Mouse (Mus musculus) testis, postnatal 10 days (tissue): ENCODE results near the gene Cit.
A peak's percentile ranks its signal among the peaks of the same experiment; 100 is the strongest.
"Not testable (repeated sequence)": the region's sequence is repeated elsewhere in the genome, so short reads cannot be mapped to it uniquely, and the experiment has no call there.

Experiments used
- DNase-seq: peaks from one replicate; pipeline ENCODE4 v3.0.0; 2021; ENCODE audit warnings: low spot score

The Cit gene

DNA sequence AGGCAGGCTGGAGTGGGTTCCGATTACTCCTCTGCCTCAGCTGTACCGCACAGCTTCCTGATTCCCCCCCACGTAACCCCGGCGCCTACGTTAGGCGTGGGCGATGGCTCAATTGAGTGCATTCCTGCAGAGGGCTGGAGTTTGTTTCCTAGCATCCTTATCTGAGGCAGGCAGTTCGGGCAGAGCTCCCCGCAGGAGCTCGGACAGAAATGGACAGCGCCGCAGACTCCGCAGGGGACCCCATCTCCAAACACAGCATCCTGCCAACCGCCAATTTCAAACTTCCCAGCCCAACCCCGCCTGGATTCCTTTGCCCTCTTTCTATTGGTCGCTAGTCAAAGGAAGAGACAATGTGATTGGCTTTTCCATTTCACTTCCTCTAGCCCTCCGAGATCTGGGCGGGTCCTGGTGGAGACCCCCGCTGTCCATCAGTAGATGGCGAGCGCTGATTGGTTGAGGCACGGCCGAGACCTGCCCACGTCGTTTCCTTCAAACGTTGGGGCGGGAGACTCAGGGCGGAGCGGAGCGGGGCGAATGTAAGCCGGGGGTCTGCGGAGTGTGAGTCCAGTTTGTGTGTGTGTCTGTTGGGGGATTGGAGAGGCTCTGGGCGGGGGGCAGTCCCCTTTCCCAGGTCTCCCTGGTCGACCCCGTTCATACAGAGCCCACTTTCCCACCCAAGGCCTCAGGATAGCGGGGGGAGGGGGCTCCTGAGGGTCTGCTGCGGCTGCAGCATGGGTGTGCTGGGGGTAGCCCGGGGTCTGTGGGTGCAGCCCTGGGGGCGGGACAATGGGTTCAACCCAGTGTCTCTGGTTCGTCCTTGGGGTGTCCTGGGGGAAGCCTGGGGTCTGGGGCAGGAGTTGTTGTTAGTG, at the start of gene Cit:
TSS of gene Cit (plus strand) at position 513 of the 869 bp plus-strand sequence.
- peak; percentile 95 for DNase-seq

DNA sequence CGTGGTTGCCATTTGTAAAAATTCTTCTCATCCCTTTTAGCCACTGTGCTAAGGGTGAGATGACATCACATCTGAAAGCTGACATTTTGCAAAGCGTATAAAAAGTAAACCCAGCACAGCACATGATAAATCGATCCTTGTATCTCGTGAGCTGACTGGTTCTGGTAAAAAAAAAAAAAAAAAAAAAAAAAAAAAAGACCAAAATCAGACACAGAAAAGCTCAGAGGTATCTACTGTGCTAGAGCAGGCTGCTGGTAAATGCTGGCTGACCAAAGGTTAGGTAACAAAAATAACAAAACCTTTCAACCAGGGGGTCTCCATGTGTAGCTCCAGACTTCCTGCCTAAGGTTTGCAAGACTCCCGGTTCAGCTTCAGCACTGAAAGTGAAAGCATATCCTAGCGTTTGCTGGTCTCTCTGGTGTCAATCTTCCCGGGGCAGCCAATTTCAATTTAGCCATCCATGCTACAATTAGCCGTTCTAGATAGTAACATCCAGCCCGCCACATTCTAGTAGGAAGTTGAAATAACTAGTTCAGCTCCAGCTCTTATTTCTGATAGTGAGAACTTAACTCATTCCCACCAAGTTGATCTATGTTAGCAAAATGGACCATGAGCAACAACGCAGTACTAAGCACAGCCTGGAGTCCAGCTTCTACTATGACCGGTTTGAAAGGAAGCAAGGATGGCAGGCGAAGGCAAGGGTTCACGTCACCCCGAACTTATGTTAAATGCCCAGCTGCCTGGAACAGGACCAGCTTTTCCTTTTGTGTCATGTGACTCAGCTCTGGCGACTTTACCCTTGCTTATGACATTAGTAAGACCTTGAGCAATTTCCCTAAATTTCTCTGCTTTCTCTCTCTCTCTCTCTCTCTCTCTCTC, 45.8 kb upstream of the Cit start:
- DNase-seq = no peak

DNA sequence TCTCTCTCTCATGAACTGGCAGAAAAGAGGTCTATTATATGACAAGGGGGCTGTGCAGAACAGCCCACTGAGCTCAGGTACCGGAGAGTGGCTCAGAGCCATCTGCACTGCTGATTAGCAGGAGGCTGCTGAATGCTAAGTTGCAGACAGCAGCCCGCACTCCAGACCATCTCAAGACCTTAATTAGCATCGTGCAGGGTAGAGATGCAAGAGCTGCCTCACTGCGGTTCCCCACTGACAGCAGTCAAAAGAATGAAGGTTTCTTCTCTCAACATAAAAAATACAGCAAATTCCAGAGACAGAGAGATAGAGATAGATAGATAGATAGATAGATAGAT, 45.2 kb upstream of the Cit start:
- DNase-seq = no peak

DNA sequence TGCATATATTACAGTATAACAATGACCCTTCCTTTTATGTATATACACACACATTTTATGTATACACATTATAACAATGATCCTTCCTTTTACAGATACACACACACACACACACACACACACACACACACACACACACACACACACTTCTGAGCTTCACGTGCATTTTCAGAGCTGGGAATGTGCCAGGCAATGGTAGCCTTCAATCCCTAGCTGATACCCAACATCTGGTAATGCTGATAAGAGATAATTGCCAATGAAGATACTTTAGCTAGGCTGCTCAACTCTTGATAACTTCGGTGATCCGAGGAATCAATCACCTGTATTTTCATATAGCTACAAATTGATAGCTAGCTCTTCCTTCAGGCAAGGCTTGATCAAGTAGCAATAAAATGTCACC, 32.8 kb upstream of the Cit start:
- DNase-seq = no peak

DNA sequence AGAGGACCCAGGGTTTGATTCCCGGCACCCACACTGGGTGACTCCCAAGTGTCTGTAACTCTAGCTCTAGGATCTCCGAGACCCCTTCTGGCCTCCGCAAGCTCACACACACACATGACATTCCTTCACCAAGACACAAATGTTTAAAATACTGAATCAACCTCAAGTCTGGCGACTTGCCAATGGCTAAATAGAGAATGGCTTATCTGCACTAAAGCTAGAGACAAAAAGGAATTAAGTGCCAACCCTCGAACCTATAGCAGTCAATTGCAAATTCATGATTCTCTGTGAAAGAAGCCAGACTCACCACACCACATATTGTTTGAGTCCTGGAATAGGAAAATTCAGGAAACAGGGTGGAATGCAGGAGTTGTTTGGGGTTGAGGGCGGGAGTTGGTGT, 28.1 kb upstream of the Cit start:
- no peak for DNase-seq

DNA sequence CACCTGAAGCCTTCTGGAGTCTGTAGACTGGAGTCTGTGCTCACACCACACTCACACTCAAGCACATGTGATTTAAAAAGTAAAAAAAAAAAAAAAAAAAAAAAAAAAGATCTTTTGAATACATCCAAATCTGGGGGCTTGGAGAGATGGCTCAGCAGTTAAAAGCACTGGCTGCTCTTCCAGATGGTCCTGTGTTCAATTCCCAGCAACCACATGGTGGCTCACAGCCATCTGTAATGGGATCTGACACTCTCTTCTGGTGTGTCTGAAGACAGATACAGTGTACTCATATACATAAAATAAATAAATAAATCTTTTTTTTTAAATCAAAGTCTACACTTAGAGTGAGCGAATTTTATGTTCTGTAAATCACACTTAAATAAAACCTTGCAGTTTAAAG, 27.4 kb upstream of the Cit start:
- not testable (repeated sequence) for DNase-seq

DNA sequence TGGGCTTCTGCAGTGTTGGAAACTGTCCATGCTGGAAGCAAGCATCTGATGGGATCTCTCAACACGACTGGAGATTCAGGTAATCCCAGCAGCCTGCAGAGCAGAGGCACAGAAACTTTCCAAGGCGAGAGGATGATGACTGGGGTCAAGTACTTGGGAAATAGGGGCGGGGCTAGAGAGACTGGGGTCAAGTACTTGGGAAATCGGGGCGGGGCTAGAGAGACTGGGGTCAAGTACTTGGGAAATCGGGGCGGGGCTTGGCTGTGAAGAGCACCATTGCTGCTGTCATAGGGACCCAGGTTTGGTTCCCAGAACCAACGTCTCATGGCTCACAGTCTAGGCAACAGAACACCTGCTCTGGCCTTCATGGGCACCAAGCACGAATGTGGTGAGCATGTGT, 25.1 kb upstream of the Cit start:
- DNase-seq = no peak

DNA sequence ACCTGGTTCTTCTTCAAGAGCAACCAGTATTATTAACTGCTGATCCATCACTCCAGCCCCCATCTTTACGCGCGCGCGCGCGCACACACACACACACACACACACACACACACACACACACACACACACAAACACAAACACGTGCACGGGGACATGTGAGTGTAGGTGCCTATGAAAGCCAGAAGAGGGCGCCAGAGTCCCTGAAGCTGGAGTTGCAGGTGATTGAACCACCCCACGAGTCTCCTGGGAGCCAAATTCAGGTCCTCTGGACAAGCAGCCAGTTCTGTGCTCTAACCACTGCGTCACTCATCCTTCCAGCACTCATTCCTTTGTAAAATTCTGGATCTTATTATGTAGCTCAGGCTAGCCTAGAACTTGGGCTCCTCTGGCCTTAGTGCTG, 23.9 kb upstream of the Cit start:
- no peak for DNase-seq

DNA sequence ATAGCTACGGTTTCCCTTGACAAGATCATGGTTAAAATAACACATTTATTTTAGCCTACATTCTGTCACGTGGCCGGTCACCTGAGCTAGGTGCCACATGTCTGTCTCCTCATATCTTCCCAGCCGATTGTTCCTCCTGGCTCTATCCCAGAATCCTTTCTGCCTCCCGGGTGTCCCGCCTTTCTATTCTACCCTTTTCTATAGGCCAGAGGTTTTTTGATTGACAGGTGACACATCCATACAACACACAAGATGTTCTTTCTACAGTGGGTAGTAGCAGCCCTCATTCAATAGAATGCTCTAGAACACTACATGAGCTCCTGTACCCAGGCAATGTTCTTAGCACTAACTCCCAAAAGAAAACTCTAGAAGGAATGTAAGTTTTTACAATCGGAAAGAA, 23.2 kb upstream of the Cit start:
- no peak for DNase-seq

DNA sequence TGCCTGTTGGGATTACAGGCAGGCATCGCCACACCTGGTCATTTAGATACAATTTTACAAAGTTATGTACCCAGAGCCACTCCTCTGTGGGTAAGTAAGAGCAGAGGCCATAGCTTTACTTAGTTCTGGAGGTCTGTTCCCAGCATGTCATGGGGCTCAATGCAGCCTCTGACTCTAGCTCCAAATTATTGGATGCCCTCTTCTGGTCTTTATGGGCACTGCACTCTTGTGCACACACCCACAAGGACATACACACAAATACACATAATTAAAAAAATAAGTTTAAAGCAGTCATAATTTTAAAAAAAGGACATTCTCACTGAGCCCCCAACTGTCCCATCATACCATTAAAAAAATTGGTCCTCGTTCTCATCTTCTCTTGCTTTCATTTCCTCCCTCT, 12.3 kb upstream of the Cit start:
- DNase-seq = no peak

DNA sequence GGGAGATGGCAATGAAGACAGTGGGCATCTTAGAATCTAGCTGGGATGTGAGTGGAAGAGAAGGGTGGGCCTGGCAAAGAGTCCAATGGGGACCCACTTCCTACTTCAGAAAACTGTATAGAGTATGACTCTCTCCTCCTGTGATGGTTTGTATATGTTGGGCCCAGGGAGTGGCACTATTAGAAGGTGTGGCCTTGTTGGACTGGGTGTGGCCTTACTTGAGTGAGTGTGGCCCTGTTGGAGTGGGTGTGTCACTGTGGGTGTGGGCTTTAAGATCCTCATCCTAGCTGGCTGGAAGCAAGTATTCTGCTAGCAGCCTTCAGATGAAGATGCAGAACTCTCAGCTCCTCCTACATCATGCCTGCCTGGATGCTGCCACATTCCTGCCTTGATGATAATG, 11.3 kb upstream of the Cit start:
- DNase-seq = not testable (repeated sequence)

DNA sequence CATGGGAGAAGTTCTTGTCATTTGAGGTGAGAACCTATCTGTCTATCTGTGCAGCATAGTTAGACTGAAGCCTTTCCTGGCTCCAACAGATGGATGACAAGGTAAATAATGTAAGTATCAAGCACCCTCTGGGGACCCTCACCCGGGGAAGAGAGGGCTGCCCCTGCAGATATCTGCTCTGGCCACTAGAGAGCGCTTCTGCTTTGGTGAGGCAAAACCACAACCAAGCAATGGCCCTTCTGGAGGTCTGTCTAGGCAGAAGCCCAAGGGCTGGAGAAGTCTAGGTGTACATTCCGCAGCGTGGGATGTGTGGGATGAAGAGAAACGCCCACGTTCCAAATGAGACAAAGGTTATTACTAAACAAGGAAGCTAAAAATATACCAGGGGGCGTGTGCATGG, 9.8 kb upstream of the Cit start:
- no peak for DNase-seq

DNA sequence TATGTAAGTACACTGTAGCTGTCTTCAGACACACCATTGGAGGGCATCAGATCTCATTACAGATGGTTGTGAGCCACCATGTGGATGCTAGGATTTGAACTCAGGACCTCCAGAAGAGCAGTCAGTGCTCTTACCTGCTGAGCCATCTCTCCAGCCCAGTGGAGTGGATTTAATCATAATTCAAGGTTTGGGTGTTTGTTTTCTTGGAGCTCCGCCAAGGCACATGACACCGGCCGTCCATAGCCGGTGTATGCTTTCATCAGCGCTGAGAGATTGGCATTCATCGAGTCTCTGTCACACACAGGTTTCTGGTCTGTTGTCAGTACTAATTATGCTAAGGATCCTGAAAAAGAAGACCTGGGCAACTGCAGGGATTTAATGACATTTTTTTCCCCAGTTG, 7.0 kb upstream of the Cit start:
- no peak for DNase-seq

DNA sequence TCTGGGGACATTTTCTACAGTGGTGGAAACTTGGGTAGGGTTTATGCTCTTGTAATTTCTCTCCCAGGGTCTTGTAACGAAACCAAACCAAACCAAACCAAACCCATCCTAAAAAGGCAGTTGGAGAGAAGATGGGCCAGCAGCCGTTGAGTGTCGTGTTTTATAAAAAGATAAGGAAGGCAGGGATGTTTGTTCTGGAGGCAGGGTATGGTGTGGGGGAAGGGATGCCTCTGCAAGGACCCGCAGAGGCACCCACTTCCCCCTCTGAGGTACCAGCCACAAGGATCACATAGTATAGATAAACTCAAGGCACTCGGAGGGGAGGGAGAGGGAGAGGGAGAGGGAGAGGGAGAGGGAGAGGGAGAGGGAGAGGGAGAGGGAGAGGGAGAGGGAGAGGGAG, 4.6 kb upstream of the Cit start:
- DNase-seq = no peak

DNA sequence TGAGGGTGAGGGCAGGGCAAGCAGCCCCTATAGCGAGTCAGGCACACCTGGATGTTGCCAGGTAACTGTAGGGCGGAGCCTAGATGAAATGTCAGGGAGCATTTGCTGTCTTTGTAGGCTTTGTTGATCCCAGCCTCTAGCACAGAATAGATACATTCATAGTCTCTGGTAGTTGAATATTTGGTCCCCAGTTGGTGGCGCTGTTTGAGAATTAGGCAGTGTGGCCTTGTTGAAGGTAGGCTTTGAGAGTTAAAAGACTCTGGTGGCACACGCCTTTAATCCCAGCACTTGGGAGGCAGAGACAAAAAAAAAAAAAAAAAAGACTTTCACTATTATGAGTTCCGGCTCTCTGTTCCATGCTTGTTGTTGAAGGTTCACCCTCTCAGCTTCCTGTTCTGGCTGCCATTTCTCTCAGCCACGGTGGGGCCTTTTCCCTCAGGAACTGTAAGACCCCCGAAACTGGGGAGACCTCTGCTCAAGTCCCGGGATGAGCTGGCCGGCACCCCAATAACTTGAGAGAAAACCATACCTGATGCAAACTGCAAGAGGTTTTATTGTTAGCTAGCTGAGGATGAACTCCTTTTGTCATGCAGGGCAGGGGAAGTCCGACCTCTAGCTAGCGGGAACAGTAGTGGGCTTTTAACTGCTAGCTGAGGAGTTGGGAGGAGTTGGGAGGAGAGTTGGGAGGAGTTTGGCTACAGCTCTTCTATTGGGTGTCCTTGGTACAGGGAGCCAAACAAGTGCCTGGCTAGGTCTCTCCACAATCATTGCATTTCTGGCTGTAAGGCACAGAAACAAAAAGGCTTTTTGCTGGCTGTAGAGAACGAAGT, 3.9 kb upstream of the Cit start:
- no peak for DNase-seq

DNA sequence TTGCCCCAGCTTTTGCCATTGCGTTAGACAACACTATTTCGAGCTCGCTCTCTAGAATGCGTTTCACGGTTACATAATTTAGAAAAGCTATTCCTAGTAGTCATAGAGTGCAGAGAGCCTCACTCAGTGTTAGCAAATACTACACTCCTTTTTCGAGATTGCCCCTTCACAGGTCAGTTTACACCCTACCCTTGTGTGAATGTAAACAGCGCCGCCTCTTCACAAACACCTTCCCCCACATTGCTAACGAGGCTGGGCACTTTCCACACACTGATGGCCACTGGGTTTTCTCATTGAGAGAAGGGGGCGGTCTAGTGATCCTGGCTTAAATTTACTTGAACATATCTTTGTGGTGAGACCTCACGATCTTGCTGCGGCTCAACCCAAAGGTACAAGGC, 711 bp upstream of the Cit start:
- DNase-seq = no peak

DNA sequence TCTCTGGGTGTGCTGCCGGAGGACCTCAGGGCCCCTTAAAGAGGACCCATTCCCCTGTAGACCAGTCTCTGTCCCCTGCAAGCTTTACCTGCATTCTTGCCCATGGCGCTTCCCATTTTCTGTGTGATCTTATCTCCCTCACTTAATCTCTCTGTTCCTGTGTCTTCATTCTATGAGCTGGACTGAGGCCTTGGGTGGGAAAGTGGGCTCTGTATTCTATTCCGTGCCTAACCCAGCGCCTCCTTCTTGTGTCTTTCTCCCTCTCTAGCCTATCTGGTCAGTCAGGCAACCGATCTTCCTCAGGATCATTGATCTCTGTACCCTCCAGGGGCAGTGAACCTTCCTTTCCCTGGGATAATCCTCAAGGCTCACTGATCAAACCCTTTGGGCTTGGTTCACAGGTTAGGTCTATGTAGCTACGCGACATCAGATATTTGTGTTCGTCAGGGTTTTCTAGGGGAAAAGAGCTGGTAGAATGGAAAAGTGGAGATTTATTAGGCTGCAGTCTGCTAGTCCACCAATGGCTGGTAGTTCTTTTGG, 627 bp downstream of the Cit start:
- no peak for DNase-seq

DNA sequence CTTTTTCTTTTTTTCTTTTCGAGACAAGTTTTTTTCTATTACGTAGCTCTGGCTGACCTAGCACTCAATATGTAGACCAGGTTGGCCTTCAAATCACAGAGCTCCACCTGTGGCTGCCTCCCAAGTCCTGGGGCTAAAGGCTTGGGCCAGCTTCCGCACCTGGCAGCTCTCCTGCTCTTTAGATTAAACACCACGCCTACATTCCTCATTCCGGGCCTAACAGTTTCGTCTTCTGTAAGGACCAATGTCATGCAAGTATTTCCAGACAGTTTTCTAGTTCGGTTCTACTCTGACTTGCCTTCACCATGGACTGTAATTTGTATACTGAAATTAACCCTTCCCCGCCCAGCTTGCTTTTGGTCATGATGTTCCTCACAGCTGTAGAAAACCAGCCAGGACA, 2.1 kb downstream of the Cit start:
- DNase-seq = no peak

DNA sequence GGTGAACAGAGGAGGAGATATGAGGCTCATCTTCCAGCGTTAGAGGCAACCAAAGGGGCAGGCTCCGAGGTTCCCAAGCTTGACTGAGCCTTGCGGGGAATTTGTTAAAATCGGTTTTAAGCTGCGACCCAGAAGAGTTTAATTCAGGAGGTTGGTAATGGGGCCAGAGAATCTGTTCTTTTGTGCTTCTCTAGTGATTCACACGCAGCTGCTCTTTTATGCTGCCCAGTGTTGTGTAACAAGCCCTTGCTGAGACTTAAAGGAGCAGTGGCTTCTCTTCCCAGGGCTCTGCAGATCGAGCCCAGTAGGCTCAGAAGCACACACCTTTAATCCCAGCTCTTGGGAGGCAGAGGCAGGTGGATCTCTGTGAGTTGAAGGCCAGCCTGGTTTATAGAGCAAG, 3.4 kb downstream of the Cit start:
- no peak for DNase-seq

DNA sequence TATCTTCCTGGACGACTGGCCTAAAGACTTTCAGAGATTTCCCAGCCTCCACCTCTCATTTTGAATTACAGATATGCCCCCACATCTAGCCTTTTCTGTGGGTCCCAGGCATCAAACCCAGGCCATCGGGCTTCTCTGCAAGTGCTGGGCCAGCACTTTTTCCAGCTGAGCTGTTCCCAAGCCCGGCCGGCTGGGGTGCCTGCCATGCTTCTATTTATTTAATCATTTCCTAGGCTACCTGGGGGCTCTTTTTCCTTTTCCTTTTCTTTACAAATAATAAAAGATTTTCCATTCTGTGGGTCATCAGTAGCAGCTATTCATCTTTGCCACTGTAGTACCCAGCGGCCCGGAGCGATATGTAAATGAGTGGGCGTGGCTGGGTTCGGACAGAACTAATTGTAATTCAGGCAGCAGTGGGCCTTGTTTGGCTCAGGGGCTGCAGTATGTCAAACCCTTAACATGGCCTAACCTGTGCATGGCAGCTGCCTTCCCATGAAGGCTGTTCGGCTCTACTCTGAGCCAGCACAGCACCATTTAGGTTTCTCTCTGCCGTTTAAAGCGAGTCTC, 4.3 kb downstream of the Cit start:
- no peak for DNase-seq

DNA sequence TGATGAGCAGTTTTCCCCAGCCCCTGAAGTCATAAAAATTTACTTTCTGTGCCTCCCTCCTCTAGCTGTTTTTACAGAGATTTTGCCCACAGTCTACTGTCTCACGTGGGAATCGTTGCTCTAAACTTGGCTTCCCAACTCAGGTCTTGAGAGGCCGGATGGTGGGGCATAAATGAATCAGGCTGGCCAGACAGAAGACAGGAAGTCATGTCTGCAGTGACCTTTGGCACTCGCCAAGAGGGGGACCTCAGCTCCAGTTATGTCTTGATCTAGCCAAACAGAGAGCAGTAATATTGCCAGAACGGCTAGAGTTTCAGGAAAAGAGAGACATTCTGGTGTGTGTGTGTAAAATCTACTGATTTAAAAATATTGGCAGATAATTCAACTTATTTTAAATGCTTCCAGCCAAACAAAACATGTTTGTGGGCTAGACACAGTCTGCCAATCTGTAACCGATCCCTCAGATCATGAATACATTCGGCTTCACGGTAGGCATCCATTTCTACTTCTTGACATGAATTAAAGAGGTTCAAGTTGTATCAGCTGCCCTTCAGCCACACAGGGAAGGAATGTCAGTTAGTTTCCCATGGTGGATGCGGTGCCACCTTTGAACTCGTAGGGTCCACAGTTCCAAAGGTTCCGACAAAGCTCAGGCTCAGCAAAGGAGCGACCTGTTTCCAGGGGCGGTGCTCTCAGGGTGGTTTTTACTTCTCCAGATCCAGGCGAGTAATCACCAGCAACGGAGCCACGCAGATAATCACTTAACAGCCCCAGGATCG, 5.4 kb downstream of the Cit start:
- no peak for DNase-seq
